Mouse (Mus musculus): ENCODE measurements at regions not wholly inside any gene's neighbourhood (a gene's known extent, or its start where the extent isn't known, plus 50 kb on each side); places are given as distances from the start of the nearest gene placed in this dataset.

- TF ChIP-seq MAFK (IDR thresholded peaks at IDR 0.05; ENCODE audit: insufficient read depth, low read depth, low read length) (0 out of 2 replicates have a peak, but pooled peaks have one; percentile 7), HCFC1 (IDR thresholded peaks at IDR 0.05; ENCODE audit: borderline replicate concordance, insufficient read depth, low read length) (no peak), ZNF384 (IDR thresholded peaks at IDR 0.05; ENCODE audit: low read depth, low read length) (no peak), ZC3H11A (IDR thresholded peaks at IDR 0.05; ENCODE audit: borderline replicate concordance, low read depth, low read length) (no peak)
These were observed 74.3 kb upstream of the Spin1 start for GRCm38 (mm10) chr13:51026311-51026918.
